Mouse (Mus musculus): ENCODE data around the gene Wbp1l. TPM values are rescaled to one million over a fixed set of nuclear protein-coding genes. Genes with fewer than 3 reads are reported as not detected.

Gene Wbp1l
- polyA plus RNA-seq, 1 experiment from 2014 or later = 51.6 TPM

Other genes with a start within 250 kb of the Wbp1l start
- 0.67 and 1.1 TPM in 2 replicates for gene 2310034G01Rik, start 248.8 kb upstream of the Wbp1l start, polyA plus RNA-seq (2015; fragmentation: Nextera tagmentation; extraction: Ambion mirVana)
- 103 and 122 TPM in 2 replicates for gene Actr1a, start 203.3 kb upstream of the Wbp1l start, polyA plus RNA-seq (2015; fragmentation: Nextera tagmentation; extraction: Ambion mirVana)
- 15.2 and 20.6 TPM in 2 replicates for gene Sufu, start 202.2 kb upstream of the Wbp1l start, polyA plus RNA-seq (2015; fragmentation: Nextera tagmentation; extraction: Ambion mirVana)
- gene Trim8, start 97.4 kb upstream of the Wbp1l start, polyA plus RNA-seq (2015; fragmentation: Nextera tagmentation; extraction: Ambion mirVana) = 15.9 and 19.2 TPM in 2 replicates
- gene Arl3, start 25.9 kb upstream of the Wbp1l start, polyA plus RNA-seq (2015; fragmentation: Nextera tagmentation; extraction: Ambion mirVana) = 86.9 and 91.8 TPM in 2 replicates
- gene Sfxn2, start 25.7 kb upstream of the Wbp1l start, polyA plus RNA-seq (2015; fragmentation: Nextera tagmentation; extraction: Ambion mirVana) = 8.8 and 10.9 TPM in 2 replicates
- gene Cyp17a1, start 74.1 kb downstream of the Wbp1l start, polyA plus RNA-seq (2015; fragmentation: Nextera tagmentation; extraction: Ambion mirVana) = 0.89 and 1.2 TPM in 2 replicates
- gene Borcs7, start 90.8 kb downstream of the Wbp1l start, polyA plus RNA-seq (2015; fragmentation: Nextera tagmentation; extraction: Ambion mirVana) = 15.5 and 15.7 TPM in 2 replicates
- 43.3 and 48.3 TPM in 2 replicates for gene As3mt, start 108.4 kb downstream of the Wbp1l start, polyA plus RNA-seq (2015; fragmentation: Nextera tagmentation; extraction: Ambion mirVana)
- gene Cnnm2, start 162.5 kb downstream of the Wbp1l start, polyA plus RNA-seq (2015; fragmentation: Nextera tagmentation; extraction: Ambion mirVana) = 2.4 and 3.0 TPM in 2 replicates

Data from heart, embryonic 15.5 days (tissue).